Mouse (Mus musculus): ENCODE measurements around the gene Cpm. TPM values are rescaled to one million over a fixed set of nuclear protein-coding genes. Genes with fewer than 3 reads are reported as not detected.

Gene Cpm
- total RNA-seq (2023): under 1 TPM; 0.97 to 0.99 TPM

DNA sequence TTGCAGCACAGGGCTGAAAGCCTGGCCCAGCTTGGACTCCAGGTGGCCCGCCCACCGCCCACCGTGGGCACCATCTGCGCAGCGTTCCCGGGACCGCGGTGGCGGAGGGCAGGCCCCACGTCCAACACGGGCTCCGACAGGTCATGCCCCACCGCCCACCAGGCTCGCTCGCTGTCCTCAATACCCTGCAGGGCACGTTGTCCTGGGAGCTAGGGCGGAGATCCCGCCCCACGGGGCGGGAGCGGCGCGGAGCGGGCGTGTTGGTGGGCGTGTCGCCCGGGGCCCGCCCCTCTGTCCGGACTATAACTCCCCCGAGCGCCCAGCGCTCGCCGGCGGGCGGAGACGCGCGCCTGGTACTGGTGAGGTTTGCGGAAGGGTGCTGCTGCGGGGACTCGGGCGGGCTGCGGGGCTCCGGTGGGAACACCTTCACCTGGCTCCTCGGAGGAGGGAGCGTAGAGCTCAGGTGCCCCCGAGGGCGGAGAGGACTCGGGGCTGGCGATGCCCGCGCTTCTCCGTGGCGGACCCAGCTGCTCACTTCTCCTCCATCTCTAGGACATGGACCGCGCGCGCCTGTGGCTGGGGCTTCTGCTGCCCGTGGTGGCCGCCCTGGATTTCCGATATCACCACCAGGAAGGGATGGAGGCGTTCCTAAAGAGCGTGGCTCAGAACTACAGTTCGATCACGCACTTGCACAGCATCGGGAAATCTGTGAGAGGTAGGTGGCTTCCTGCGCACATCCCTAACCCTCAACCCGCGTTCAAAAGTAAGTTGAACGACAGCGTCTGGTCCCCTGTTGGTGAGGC, at the start of gene Cpm:
Gene Cpm (plus strand): TSS at position 332 of the 803 bp plus-strand sequence.

DNA sequence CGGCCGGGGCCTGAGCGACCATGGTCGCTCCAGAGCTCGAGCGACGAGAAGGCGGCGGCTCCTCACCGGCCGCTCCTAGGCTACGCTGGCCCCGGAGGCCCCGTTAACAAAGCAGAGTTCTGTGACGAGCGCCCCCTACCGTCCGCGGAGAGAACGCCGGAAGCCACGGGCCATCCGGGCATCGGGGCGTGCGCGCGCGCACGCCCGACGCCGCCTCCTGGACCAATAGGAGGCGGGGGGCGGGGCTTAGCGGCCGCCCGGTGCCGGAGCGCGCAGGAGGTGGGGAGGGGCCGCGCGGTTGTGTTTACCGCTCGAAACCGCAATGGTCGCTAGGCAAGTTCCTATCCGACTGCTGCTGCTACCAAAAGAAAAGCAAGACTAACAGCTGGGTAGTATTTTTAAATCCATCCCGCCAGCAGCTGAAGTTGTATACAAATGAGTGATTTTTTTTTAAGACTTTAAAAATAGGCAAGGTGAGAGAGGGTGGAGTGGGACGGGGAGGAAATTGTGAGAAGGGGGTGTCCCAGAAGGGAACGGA, 81.4 kb downstream of the Cpm start, which contains the start of gene Mdm2:
Gene Mdm2 (minus strand): TSS at position 155 of the 538 bp plus-strand sequence.

Other genes starting within 250 kb of the Cpm start
- gene Cpsf6, start 249.5 kb upstream of the Cpm start, total RNA-seq (2023): 10 to 100 TPM; 47.9 to 53.9 TPM
- 100 to 1,000 TPM; 149 to 171 TPM for gene Mdm2, start 81.3 kb downstream of the Cpm start, total RNA-seq (2023)
- 1 to 10 TPM; 6.1 to 6.3 TPM for gene Slc35e3, start 116.9 kb downstream of the Cpm start, total RNA-seq (2023)
- 10 to 100 TPM; 35.3 to 40.2 TPM for gene Nup107, start 163.2 kb downstream of the Cpm start, total RNA-seq (2023)
- 100 to 1,000 TPM; 241 to 271 TPM for gene Rap1b, start 216.5 kb downstream of the Cpm start, total RNA-seq (2023)